Mouse (Mus musculus): ENCODE measurements around the gene Gas7.

- TF ChIP-seq CTCF (IDR thresholded peaks at IDR 0.05; ENCODE audit: low read depth, low read length) (no peak), POLR2A (IDR thresholded peaks at IDR 0.05; ENCODE audit: borderline replicate concordance, low read depth, low read length) (no peak)
These were observed 112.8 kb downstream of the Gas7 start for GRCm38 (mm10) chr11:67567991-67568390.
